Mouse (Mus musculus): ENCODE results near the gene Pmfbp1.

The Pmfbp1 gene

GRCm38 (mm10) chr8:109591367-109591766 is 97.5 kb downstream of the Pmfbp1 start:
- DNase-seq (ENCODE audit: low read depth, low spot score) = no peak

GRCm38 (mm10) chr8:109592164-109592563 is 98.3 kb downstream of the Pmfbp1 start:
- no peak for DNase-seq (ENCODE audit: low read depth, low spot score)
